In the genomic region with DNA sequence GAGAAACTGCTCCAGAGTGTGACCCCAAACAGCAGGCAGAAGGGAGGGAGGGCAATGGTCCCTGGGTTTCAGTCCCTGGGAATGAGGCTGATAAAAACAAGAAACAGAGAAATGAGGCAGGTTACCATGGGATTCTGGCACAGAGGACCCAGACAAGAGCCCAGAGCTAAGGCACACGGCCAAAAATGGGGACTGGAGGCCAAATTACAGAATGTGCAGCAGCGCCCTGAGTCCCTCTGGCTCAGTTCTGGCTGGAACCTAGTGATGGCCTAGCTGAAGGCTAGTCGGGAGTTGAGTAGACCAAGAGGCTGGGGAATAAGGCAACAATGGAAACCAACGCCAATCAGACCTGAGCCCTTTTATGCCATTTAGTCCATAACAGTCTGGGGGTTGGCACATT, we compare ENCODE assay signal across 9 mouse cellular contexts. TPM values are rescaled to one million over a fixed set of nuclear protein-coding genes. Genes with fewer than 3 reads are reported as not detected.
DNase-seq lines count a peak whose midpoint lies in the region; ATAC-seq and TF ChIP-seq lines count a peak whose summit lies in the region.
"Had no signal": no experiment of that assay in that cellular context is flagged by ENCODE, and none has a peak within 500 bp of the region (broad histone marks: within the 10 kb centered on the region; RNA-seq: fewer than 3 reads in every experiment).

No protein-coding gene starts in this region.

- H3K36me3 ChIP-seq in hindbrain, embryonic 14.5 days (replicated peaks; ENCODE audit: control insufficient read depth, insufficient read depth) = no peaks in the 10 kb centered on the region
- no peaks in the 10 kb centered on the region for H3K36me3 ChIP-seq in hindbrain, embryonic 10.5 days
- H3K36me3 ChIP-seq in hindbrain, postnatal 0 days (ENCODE audit: insufficient read depth, low read length) = no peaks in the 10 kb centered on the region
- no peaks in the 10 kb centered on the region for H3K36me3 ChIP-seq in lung, embryonic 16.5 days (ENCODE audit: control insufficient read depth, insufficient read depth, low read length)

- peak; percentile 87 for ATAC-seq in hindbrain, embryonic 14.5 days (ENCODE audit: low FRiP score)
- peak; percentile 93 for ATAC-seq in hindbrain, postnatal 0 days
- peak; percentile 59 for ATAC-seq in lung, embryonic 16.5 days (ENCODE audit: low read depth)

- peak overlapping the region; percentile 71 for H3K27ac ChIP-seq in hindbrain, embryonic 14.5 days
- H3K27ac ChIP-seq in hindbrain, embryonic 10.5 days = no peak overlapping the region
- H3K27ac ChIP-seq in hindbrain, postnatal 0 days = peak overlapping the region; percentile 65
- peak overlapping the region; percentile 48 for H3K27ac ChIP-seq in lung, embryonic 16.5 days (ENCODE audit: low read length)
- H3K27ac ChIP-seq: macrophage had no signal

- peaks cover 18% of the 10 kb centered on the region; the same call in 1 of the 2 replicates for H3K4me1 ChIP-seq in hindbrain, embryonic 14.5 days (replicated peaks; ENCODE audit: control insufficient read depth, insufficient read depth, low read length)
- peaks cover 8% of the 10 kb centered on the region for H3K4me1 ChIP-seq in hindbrain, embryonic 10.5 days (replicated peaks)
- peaks cover 16% of the 10 kb centered on the region for H3K4me1 ChIP-seq in hindbrain, postnatal 0 days (ENCODE audit: insufficient read depth, low read length)
- peaks cover 46% of the 10 kb centered on the region for H3K4me1 ChIP-seq in lung, embryonic 16.5 days (replicated peaks; ENCODE audit: control insufficient read depth, insufficient read depth, low read length)

- WGBS in hindbrain, embryonic 14.5 days = 52% methylated on average over 4 of the region's 4 CpGs
- 89% methylated on average over 4 of the region's 4 CpGs for WGBS in hindbrain, embryonic 10.5 days
- WGBS in hindbrain, postnatal 0 days = 38% methylated on average over 4 of the region's 4 CpGs
- 46% methylated on average over 4 of the region's 4 CpGs for WGBS in lung, embryonic 16.5 days

- no peak overlapping the region for H3K9ac ChIP-seq in hindbrain, embryonic 14.5 days
- H3K9ac ChIP-seq in hindbrain, postnatal 0 days (replicated peaks; ENCODE audit: low read length) = no peak overlapping the region
- no peak overlapping the region for H3K9ac ChIP-seq in lung, embryonic 16.5 days (ENCODE audit: low read length)

- H3K4me2 ChIP-seq in hindbrain, embryonic 14.5 days (replicated peaks) = no peak overlapping the region
- no peak overlapping the region for H3K4me2 ChIP-seq in hindbrain, postnatal 0 days (ENCODE audit: low read depth, low read length)
- no peak overlapping the region for H3K4me2 ChIP-seq in lung, embryonic 16.5 days (ENCODE audit: low read depth, low read length)

- H3K4me3 ChIP-seq in hindbrain, embryonic 14.5 days (replicated peaks; ENCODE audit: low read length) = no peak overlapping the region
- no peak overlapping the region for H3K4me3 ChIP-seq in hindbrain, embryonic 10.5 days
- H3K4me3 ChIP-seq in hindbrain, postnatal 0 days (ENCODE audit: low read length) = no peak overlapping the region
- no peak overlapping the region for H3K4me3 ChIP-seq in lung, embryonic 16.5 days (ENCODE audit: low read length)

- no peaks in the 10 kb centered on the region for H3K27me3 ChIP-seq in hindbrain, embryonic 14.5 days (ENCODE audit: control insufficient read depth, insufficient read depth, low read length)
- H3K27me3 ChIP-seq in hindbrain, embryonic 10.5 days (ENCODE audit: insufficient read depth, poor library complexity, severe bottlenecking) = no peaks in the 10 kb centered on the region
- H3K27me3 ChIP-seq in hindbrain, postnatal 0 days (ENCODE audit: insufficient read depth, low read length) = no peaks in the 10 kb centered on the region
- H3K27me3 ChIP-seq in lung, embryonic 16.5 days (ENCODE audit: control insufficient read depth, insufficient read depth, low read depth, low read length) = no peaks in the 10 kb centered on the region

- no peaks in the 10 kb centered on the region for H3K9me3 ChIP-seq in hindbrain, embryonic 14.5 days (ENCODE audit: control insufficient read depth, low read length)
- H3K9me3 ChIP-seq in hindbrain, embryonic 10.5 days = no peaks in the 10 kb centered on the region
- H3K9me3 ChIP-seq in hindbrain, postnatal 0 days (ENCODE audit: low read length) = no peaks in the 10 kb centered on the region
- H3K9me3 ChIP-seq in lung, embryonic 16.5 days (ENCODE audit: control insufficient read depth, low read length) = no peaks in the 10 kb centered on the region

- peak; percentile 78 for DNase-seq in hindbrain, embryonic 14.5 days (ENCODE audit: low spot score)
- no peak for DNase-seq in hindbrain, embryonic 10.5 days (ENCODE audit: low spot score)
- DNase-seq in adrenal gland, postnatal 14 days = peak; percentile 87
- peak; percentile 51 to 73 for DNase-seq in frontal cortex, postnatal 14 days (ENCODE audit: low spot score in 2 of 2)
- peak; percentile 93 for DNase-seq in hindbrain, postnatal 0 days (ENCODE audit: low spot score)
- peak; percentile 76 for DNase-seq in testis, postnatal 10 days (ENCODE audit: low spot score)
- no peak for DNase-seq in yolk sac, embryonic 10.5 days (ENCODE audit: low spot score)

- TF ChIP-seq CTCF in hindbrain, postnatal 0 days (IDR thresholded peaks at IDR 0.05; ENCODE audit: low read depth) = no peak

RNA-seq across cellular contexts. Expression of a gene that starts 28.1 kb away (rescaled TPM):
- 14.4 and 16.8 TPM in 2 replicates for polyA plus RNA-seq in hindbrain, embryonic 14.5 days (2014; fragmentation: Nextera tagmentation; extraction: Ambion mirVana)
- polyA plus RNA-seq in hindbrain, embryonic 10.5 days (2016; fragmentation: Nextera tagmentation; extraction: Ambion mirVana) = 8.1 and 10.1 TPM in 2 replicates
- 22.5 and 29.0 TPM in 2 replicates for total RNA-seq in adrenal gland, postnatal 14 days (2021)
- 16.2 and 16.9 TPM in 2 replicates for total RNA-seq in hindbrain, postnatal 0 days (2014; rRNA removed)
- polyA plus RNA-seq in hindbrain, postnatal 0 days (2015; fragmentation: Nextera tagmentation; extraction: Ambion mirVana) = 15.1 and 17.2 TPM in 2 replicates
- 18.6 and 20.8 TPM in 2 replicates for polyA plus RNA-seq in lung, embryonic 16.5 days (2015; fragmentation: Nextera tagmentation; extraction: Ambion mirVana)

Comparison
In these comparisons a context has a peak if more than half of its experiments do, and no peak if none do; other contexts are left out.
1. DNase-seq: peak in hindbrain, embryonic 14.5 days (single experiment), adrenal gland, postnatal 14 days (single experiment), frontal cortex, postnatal 14 days (2 of 2), hindbrain, postnatal 0 days (single experiment) and testis, postnatal 10 days (single experiment); none in hindbrain, embryonic 10.5 days (single experiment) and yolk sac, embryonic 10.5 days (single experiment).
2. Peak in every context shown above with its lines, with median percentiles within 50 percentile points of each other: ATAC-seq.